Mouse (Mus musculus) bone marrow, adult 2 months (tissue): ENCODE data around the gene Nacc1.

ENCODE experiments used
- CTCF ChIP-seq: fragments of 200-500 bp; IDR thresholded peaks from 2 replicates; pipeline ENCODE4 v1.5.1; 2011; ENCODE audit warnings: low read length, control low read depth; ENCODE audit not compliant: control insufficient read depth, insufficient read depth
- POLR2A ChIP-seq: fragments of 200-500 bp; IDR thresholded peaks from 2 replicates; pipeline ENCODE4 v1.6.1; 2011; ENCODE audit warnings: low read depth, mild to moderate bottlenecking, control low read depth, low read length, borderline replicate concordance; ENCODE audit not compliant: control insufficient read depth

- TF ChIP-seq CTCF (no peak), POLR2A (no peak)
Observed at GRCm38 (mm10) chr8:84677305-84677704, 10.4 kb downstream of the Nacc1 start.
